Mouse (Mus musculus) left cerebral cortex, postnatal 4 days (tissue): ENCODE measurements at regions not wholly inside any gene's neighbourhood (a gene's known extent, or its start where the extent isn't known, plus 50 kb on each side); places are given as distances from the start of the nearest gene placed in this dataset.

ENCODE experiments used
- DNase-seq: peaks from one replicate; pipeline ENCODE4 v3.0.0-alpha.2; 2022
- intact Hi-C: fragments of 180-260 bp; cut with DNase I; formaldehyde crosslinking; loops from one replicate; pipeline ENCODE4 v1.15.1; 2025

- no peak for DNase-seq
Measured at GRCm38 (mm10) chr4:99348674-99349073, 53.0 kb downstream of the Gm12689 start.

GRCm38 (mm10) chr4:99353122-99353774 is 57.5 kb downstream of the Gm12689 start:
- intact Hi-C loops = no loop called here
- DNase-seq = no peak

More at GRCm38 (mm10) chr4:99348674-99349073, 53.0 kb downstream of the Gm12689 start:
- intact Hi-C loops = no loop called here

GRCm38 (mm10) chr4:99354241-99354640 is 58.5 kb downstream of the Gm12689 start:
- intact Hi-C loops = no loop called here
- no peak for DNase-seq

- DNase-seq = no peak
- intact Hi-C loops = no loop called here
Measured at GRCm38 (mm10) chr4:99354835-99355234, 59.1 kb downstream of the Gm12689 start.

- intact Hi-C loops = no loop called here
- no peak for DNase-seq
Measured at GRCm38 (mm10) chr4:99368036-99368435, 72.3 kb downstream of the Gm12689 start.

GRCm38 (mm10) chr4:99371162-99371561 is 75.5 kb downstream of the Gm12689 start:
- intact Hi-C loops = loop anchor here (10.0 kb wide), 1 partner anchor 284 kb away; the partner anchor contains the start of gene Foxd3
- no peak for DNase-seq

- no peak for DNase-seq
Measured at GRCm38 (mm10) chr4:99376171-99376570, 80.5 kb downstream of the Gm12689 start.

GRCm38 (mm10) chr4:99376911-99377310 is 81.2 kb downstream of the Gm12689 start:
- no peak for DNase-seq
- intact Hi-C loops = loop anchor here (10.0 kb wide), 1 partner anchor 278 kb away; the partner anchor contains the start of gene Foxd3

More at GRCm38 (mm10) chr4:99376171-99376570, 80.5 kb downstream of the Gm12689 start:
- intact Hi-C loops = loop anchor here (10.0 kb wide), 1 partner anchor 279 kb away; the partner anchor contains the start of gene Foxd3

- no peak for DNase-seq
Measured at GRCm38 (mm10) chr4:99379983-99380382, 84.3 kb downstream of the Gm12689 start.

GRCm38 (mm10) chr4:99385381-99385780 is 89.7 kb downstream of the Gm12689 start:
- intact Hi-C loops = no loop called here
- no peak for DNase-seq

More at GRCm38 (mm10) chr4:99379983-99380382, 84.3 kb downstream of the Gm12689 start:
- intact Hi-C loops = loop anchor here (10.0 kb wide), 1 partner anchor 275 kb away; the partner anchor contains the start of gene Foxd3

GRCm38 (mm10) chr4:99389428-99389827 is 93.7 kb downstream of the Gm12689 start:
- DNase-seq = no peak
- intact Hi-C loops = no loop called here

GRCm38 (mm10) chr4:99392986-99393385 is 97.3 kb downstream of the Gm12689 start:
- intact Hi-C loops = no loop called here

GRCm38 (mm10) chr4:99394244-99394643 is 98.5 kb downstream of the Gm12689 start:
- intact Hi-C loops = no loop called here
- no peak for DNase-seq

More at GRCm38 (mm10) chr4:99392986-99393385, 97.3 kb downstream of the Gm12689 start:
- DNase-seq = no peak

- intact Hi-C loops = no loop called here
- no peak for DNase-seq
Measured at GRCm38 (mm10) chr4:99407466-99407865, 111.8 kb downstream of the Gm12689 start.

GRCm38 (mm10) chr4:99423449-99423848 is 127.7 kb downstream of the Gm12689 start:
- no peak for DNase-seq
- intact Hi-C loops = no loop called here

- intact Hi-C loops = no loop called here
- DNase-seq = peak; percentile 8
Measured at GRCm38 (mm10) chr4:99445077-99445754, 149.5 kb downstream of the Gm12689 start.

- DNase-seq = no peak
- intact Hi-C loops = no loop called here
Measured at GRCm38 (mm10) chr4:99445755-99446128, 150.0 kb downstream of the Gm12689 start.

- intact Hi-C loops = no loop called here
Measured at GRCm38 (mm10) chr4:99458984-99459383, 163.3 kb downstream of the Gm12689 start.

GRCm38 (mm10) chr4:99459436-99459835 is 163.7 kb downstream of the Gm12689 start:
- peak; percentile 91 for DNase-seq
- intact Hi-C loops = no loop called here

More at GRCm38 (mm10) chr4:99458984-99459383, 163.3 kb downstream of the Gm12689 start:
- no peak for DNase-seq

GRCm38 (mm10) chr4:99465493-99465892 is 169.8 kb downstream of the Gm12689 start:
- intact Hi-C loops = no loop called here
- no peak for DNase-seq

- DNase-seq = no peak
- intact Hi-C loops = no loop called here
Measured at GRCm38 (mm10) chr4:99475701-99476218, 180.1 kb downstream of the Gm12689 start.

- intact Hi-C loops = no loop called here
- no peak for DNase-seq
Measured at GRCm38 (mm10) chr4:99484271-99484670, 171.8 kb upstream of the Foxd3 start.
